Mouse (Mus musculus) myocyte (in vitro differentiated cells): ENCODE measurements around the gene H1f0. TPM values are rescaled to one million over a fixed set of nuclear protein-coding genes. Genes with fewer than 3 reads are reported as not detected.
"Not testable (repeated sequence)": the region's sequence is repeated elsewhere in the genome, so short reads cannot be mapped to it uniquely, and the experiment has no call there.

Experiments used
- H3K27me3 ChIP-seq: one replicate; pipeline ENCODE4 v1.6.1; 2011; ENCODE audit not compliant: control insufficient read depth, insufficient read depth, insufficient read length
- H3K36me3 ChIP-seq: one replicate; pipeline ENCODE4 v1.6.1; 2011; ENCODE audit not compliant: control insufficient read depth, insufficient read depth
- H3K4me2 ChIP-seq: one replicate; pipeline ENCODE4 v1.6.1; 2011; ENCODE audit warnings: low read depth, control low read depth
- H3K4me3 ChIP-seq: one replicate; pipeline ENCODE4 v1.5.1; 2011; ENCODE audit warnings: mild to moderate bottlenecking, control low read depth, moderate library complexity
- H3K79me2 ChIP-seq: one replicate; pipeline ENCODE4 v1.6.1; 2011; ENCODE audit not compliant: control insufficient read depth, insufficient read depth
- H3ac ChIP-seq: one replicate; pipeline ENCODE4 v1.6.1; 2011; ENCODE audit not compliant: control insufficient read depth, insufficient read length
- CEBPB ChIP-seq: IDR thresholded peaks from 2 replicates; pipeline ENCODE4 v1.6.1; 2011; ENCODE audit warnings: mild to moderate bottlenecking, moderate library complexity; ENCODE audit not compliant: poor library complexity, insufficient read depth, severe bottlenecking
- E2F4 ChIP-seq: IDR thresholded peaks from one replicate; pipeline ENCODE4 v1.6.1; 2011; ENCODE audit warnings: mild to moderate bottlenecking, control low read depth, moderate library complexity; ENCODE audit not compliant: insufficient read depth
- MAX ChIP-seq: IDR thresholded peaks from one replicate; pipeline ENCODE4 v1.6.1; 2011; ENCODE audit warnings: low read depth, mild to moderate bottlenecking, control low read depth
- MYOD1 ChIP-seq, 3 experiments: IDR thresholded peaks; one replicate each; pipeline ENCODE4 v1.6.1; 2011; ENCODE audit warnings: control low read depth in 2 of 3, low read depth in 2 of 3, mild to moderate bottlenecking in 2 of 3, moderate library complexity in 1 of 3; ENCODE audit not compliant: insufficient read length in 2 of 3, control insufficient read depth in 1 of 3
- MYOG ChIP-seq, 3 experiments: IDR thresholded peaks; one replicate each; pipeline ENCODE4 v1.6.1; 2011; ENCODE audit warnings: control low read depth in 2 of 3, low read depth in 2 of 3, mild to moderate bottlenecking in 2 of 3; ENCODE audit not compliant: insufficient read length in 2 of 3, control insufficient read depth in 1 of 3, insufficient read depth in 1 of 3
- POLR2A ChIP-seq: IDR thresholded peaks from one replicate; pipeline ENCODE4 v1.6.1; 2011; ENCODE audit warnings: low read depth, mild to moderate bottlenecking, control low read depth, moderate library complexity; ENCODE audit not compliant: insufficient read length
- POLR2AphosphoS2 ChIP-seq: IDR thresholded peaks from one replicate; pipeline ENCODE4 v1.6.1; 2011; ENCODE audit warnings: low read depth, control low read depth; ENCODE audit not compliant: insufficient read length
- REST ChIP-seq: IDR thresholded peaks from one replicate; pipeline ENCODE4 v1.6.1; 2011; ENCODE audit warnings: mild to moderate bottlenecking, control low read depth, moderate library complexity; ENCODE audit not compliant: insufficient read depth, insufficient read length
- SRF ChIP-seq: IDR thresholded peaks from one replicate; pipeline ENCODE4 v1.6.1; 2011; ENCODE audit warnings: low read depth; ENCODE audit not compliant: control insufficient read depth, insufficient read length
- TCF12 ChIP-seq: IDR thresholded peaks from one replicate; pipeline ENCODE4 v1.6.1; 2011; ENCODE audit warnings: mild to moderate bottlenecking, control low read depth; ENCODE audit not compliant: poor library complexity, insufficient read depth, severe bottlenecking
- TCF3 ChIP-seq: IDR thresholded peaks from one replicate; pipeline ENCODE4 v1.6.1; 2011; ENCODE audit warnings: low read depth, control low read depth; ENCODE audit not compliant: insufficient read length
- USF1 ChIP-seq: IDR thresholded peaks from one replicate; pipeline ENCODE4 v1.6.1; 2011; ENCODE audit warnings: low read depth, mild to moderate bottlenecking, control low read depth, moderate library complexity
- polyA plus RNA-seq: library from polyadenylated mRNA; unstranded; fragments of >200 nt; fragmentation: generic; extraction: Trizol; gene quantifications from one replicate; pipeline ENCODE4 v1.2.1, GENCODE M21; 2012; ENCODE audit warnings: missing spikeins

H1f0 gene
- polyA plus RNA-seq, 1 experiment = 423 TPM

GRCm38 (mm10) chr15:79030551-79031435 lies 2.5 kb downstream of the H1f0 start:
- Histone ChIP-seq H3K79me2 (peaks cover 18% of the 10 kb centered on the region), H3ac (peak overlapping the region; percentile 2), H3K4me2 (peak overlapping the region; percentile 98), H3K4me3 (peak overlapping the region; percentile 79), H3K27me3 (no peaks in the 10 kb centered on the region), H3K36me3 (no peaks in the 10 kb centered on the region)
- TF ChIP-seq TCF12 (no peak), E2F4 (peak; percentile 69), MAX (no peak), POLR2A (peak; percentile 93), SRF (peak; percentile 82), MYOD1 (IDR thresholded peaks at IDR 0.05; ENCODE audit: control insufficient read depth in 1 of 3, insufficient read length in 2 of 3, low read depth in 2 of 3) (peak in 1 of 3 experiments; percentile 38), POLR2AphosphoS2 (peak; percentile 91), REST (peak; percentile 75), MYOG (IDR thresholded peaks at IDR 0.05; ENCODE audit: control insufficient read depth in 1 of 3, insufficient read depth in 1 of 3, insufficient read length in 2 of 3, low read depth in 2 of 3) (peak in 1 of 3 experiments; percentile 49), USF1 (peak; percentile 99), TCF3 (no peak)

- H3K27me3 ChIP-seq, H3K4me3 ChIP-seq, H3K4me2 ChIP-seq, H3ac ChIP-seq, H3K36me3 ChIP-seq: not testable (repeated sequence)
- H3K79me2 ChIP-seq = peaks cover 18% of the 10 kb centered on the region
These were observed 3.7 kb downstream of the H1f0 start for GRCm38 (mm10) chr15:79031908-79032307.

- H3K4me3 ChIP-seq = no peak overlapping the region
- no peaks in the 10 kb centered on the region for H3K79me2 ChIP-seq
- peaks cover 25% of the 10 kb centered on the region for H3K27me3 ChIP-seq
- H3ac ChIP-seq = no peak overlapping the region
- no peaks in the 10 kb centered on the region for H3K36me3 ChIP-seq
- TF ChIP-seq TCF3 = no peak
- TF ChIP-seq REST = no peak
- no peak for TF ChIP-seq POLR2A
- no peak for TF ChIP-seq MAX
- TF ChIP-seq TCF12 = no peak
- no peak for TF ChIP-seq MYOG (IDR thresholded peaks at IDR 0.05; ENCODE audit: control insufficient read depth in 1 of 3, insufficient read depth in 1 of 3, insufficient read length in 2 of 3, low read depth in 2 of 3)
- TF ChIP-seq USF1 = no peak
- no peak for TF ChIP-seq MYOD1 (IDR thresholded peaks at IDR 0.05; ENCODE audit: control insufficient read depth in 1 of 3, insufficient read length in 2 of 3, low read depth in 2 of 3)
- no peak for TF ChIP-seq CEBPB
- TF ChIP-seq POLR2AphosphoS2 = no peak
- no peak for TF ChIP-seq SRF
- H3K4me2 ChIP-seq = peak overlapping the region; percentile 40
These were observed 9.7 kb downstream of the H1f0 start for GRCm38 (mm10) chr15:79037913-79038328.

- Histone ChIP-seq H3K79me2 (no peaks in the 10 kb centered on the region), H3K4me2 (peak overlapping the region; percentile 40), H3K27me3 (peaks cover 29% of the 10 kb centered on the region), H3K36me3 (no peaks in the 10 kb centered on the region), H3ac (no peak overlapping the region), H3K4me3 (no peak overlapping the region)
- TF ChIP-seq E2F4 = no peak
These were observed 10.1 kb downstream of the H1f0 start for GRCm38 (mm10) chr15:79038331-79038730.

GRCm38 (mm10) chr15:79038853-79039252 lies 10.6 kb downstream of the H1f0 start:
- Histone ChIP-seq H3K27me3 (peaks cover 32% of the 10 kb centered on the region), H3K4me3 (no peak overlapping the region), H3ac (no peak overlapping the region), H3K79me2 (no peaks in the 10 kb centered on the region), H3K4me2 (peak overlapping the region; percentile 10), H3K36me3 (no peaks in the 10 kb centered on the region)
- TF ChIP-seq MYOD1 (IDR thresholded peaks at IDR 0.05; ENCODE audit: control insufficient read depth in 1 of 3, insufficient read length in 2 of 3, low read depth in 2 of 3) = peak in 2 of 3 experiments; percentile 33 to 61
- peak; percentile 6 for TF ChIP-seq SRF
- TF ChIP-seq MYOG (IDR thresholded peaks at IDR 0.05; ENCODE audit: control insufficient read depth in 1 of 3, insufficient read depth in 1 of 3, insufficient read length in 2 of 3, low read depth in 2 of 3) = peak; percentile 16 to 75 (median 60)
- TF ChIP-seq MAX = no peak
- no peak for TF ChIP-seq POLR2A
- peak; percentile 33 for TF ChIP-seq POLR2AphosphoS2
